Mouse (Mus musculus): ENCODE measurements around the gene Sgo2a. TPM values are rescaled to one million over a fixed set of nuclear protein-coding genes. Genes with fewer than 3 reads are reported as not detected.
"Not testable (repeated sequence)": the region's sequence is repeated elsewhere in the genome, so short reads cannot be mapped to it uniquely, and the experiment has no call there.

Gene Sgo2a
- total and polyA plus RNA-seq, 3 experiments: 1.1 to 4.2 (median 3.5) TPM

DNA sequence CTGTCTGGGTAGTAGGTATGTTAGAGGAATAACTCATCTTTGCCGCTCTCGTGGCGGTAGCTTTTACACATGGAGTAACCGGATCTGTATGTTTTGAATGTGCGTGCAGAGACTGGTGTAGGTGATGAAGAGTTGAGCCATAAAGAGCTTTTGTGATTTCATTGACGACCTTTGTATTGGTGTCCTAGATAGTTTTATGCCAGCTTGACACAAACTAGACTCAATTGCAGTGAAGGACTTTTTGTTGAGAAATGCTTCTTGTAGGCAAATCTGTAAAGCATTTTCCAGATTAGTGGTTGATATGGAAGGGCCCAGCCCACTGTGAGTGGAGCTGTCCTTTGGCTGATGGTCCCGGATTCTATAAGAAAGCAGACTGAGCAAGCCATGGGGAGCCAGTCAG is 23.1 kb downstream of the Sgo2a start, which contains the start of gene Kctd18:
Gene Kctd18 (minus strand): TSS at position 101 of the 400 bp plus-strand sequence.
- Histone ChIP-seq H3K9ac (ENCODE audit: low read depth, low read length) (no peak within 1 kb of the TSS), H3K27me3 (ENCODE audit: control insufficient read depth, insufficient read depth, low read length) (no peaks in the 10 kb centered on the region), H3K4me1 (ENCODE audit: control insufficient read depth, insufficient read depth, low read length) (no peaks in the 10 kb centered on the region), H3K79me2 (replicated peaks; ENCODE audit: control insufficient read depth, insufficient read depth, low read length) (no peaks in the 10 kb centered on the region), H3K27ac (no peak within 1 kb of the TSS), H3K36me3 (ENCODE audit: control insufficient read depth, insufficient read depth, low read length) (no peaks in the 10 kb centered on the region), H3K4me3 (no peak within 1 kb of the TSS)
- TF ChIP-seq EP300 (IDR thresholded peaks at IDR 0.05; ENCODE audit: insufficient read depth, low read depth, low read length): no peak
- no peak for TF ChIP-seq CTCF (IDR thresholded peaks at IDR 0.05)
- TF ChIP-seq POLR2A (IDR thresholded peaks at IDR 0.05; ENCODE audit: insufficient read depth, low read depth, low read length): no peak
- intact Hi-C loops (cut with DNase I): no loop called here
- DNase-seq: no peak
- 98% methylated on average over 7 of the region's 7 CpGs for WGBS

DNA sequence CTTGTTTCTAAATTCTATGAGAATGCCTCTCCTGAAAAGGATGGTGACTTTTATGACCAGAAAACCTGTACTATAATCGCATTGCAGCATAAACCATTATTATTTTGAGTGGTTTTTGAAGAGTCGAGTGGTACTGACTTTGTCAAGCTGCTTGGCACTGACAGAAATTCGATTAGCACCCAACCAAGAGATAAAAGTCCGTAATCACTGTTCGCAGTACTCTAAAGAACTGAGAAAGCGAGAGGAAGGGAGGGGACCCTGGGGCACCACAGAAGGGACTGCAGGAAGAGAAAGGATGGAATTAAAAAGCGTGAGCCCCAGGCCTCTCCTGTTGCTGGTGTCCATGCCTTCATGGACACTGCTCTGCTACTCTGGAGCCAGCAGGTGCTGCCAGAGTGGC is 31.9 kb downstream of the Sgo2a start:
- Histone ChIP-seq H3K79me2 (replicated peaks; ENCODE audit: control insufficient read depth, insufficient read depth, low read length) (no peaks in the 10 kb centered on the region), H3K9ac (ENCODE audit: low read depth, low read length) (no peak overlapping the region)

DNA sequence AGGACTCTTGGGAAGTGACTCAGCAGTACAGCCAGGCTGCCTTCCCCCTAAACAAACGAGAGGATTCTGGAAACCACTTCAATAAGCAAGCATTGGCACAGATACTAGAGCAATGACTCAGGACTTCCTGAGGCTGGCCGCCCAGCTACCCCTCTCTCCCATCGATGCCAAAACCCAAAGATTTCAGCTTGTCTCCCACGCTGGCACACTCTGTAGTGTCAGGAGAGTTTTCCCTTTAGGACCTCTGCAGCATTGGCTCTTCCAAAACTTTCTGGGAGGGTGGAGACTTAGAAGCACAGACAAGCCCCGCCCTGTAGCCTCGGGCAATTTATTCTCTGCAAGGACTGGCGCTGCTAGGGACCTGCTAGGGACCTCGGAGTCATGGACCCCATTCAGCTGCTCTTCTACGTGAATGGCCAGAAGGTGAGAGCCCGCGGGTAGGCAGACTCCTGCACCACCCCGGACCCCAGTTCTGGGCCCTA is 33.9 kb downstream of the Sgo2a start, which contains the start of gene Aox1:
Gene Aox1 (plus strand): TSS at position 296 of the 482 bp plus-strand sequence.
- H3K4me1 ChIP-seq (ENCODE audit: control insufficient read depth, insufficient read depth, low read length): peaks cover 4% of the 10 kb centered on the region
- H3K36me3 ChIP-seq (ENCODE audit: control insufficient read depth, insufficient read depth, low read length): no peaks in the 10 kb centered on the region
- WGBS: 1% methylated on average over 12 of the region's 12 CpGs
- intact Hi-C loops (cut with DNase I): loop anchor here (2.0 to 10.0 kb wide), 3 partner anchors 59 to 601 kb away; no protein-coding TSS in a partner anchor
- TF ChIP-seq EP300 (IDR thresholded peaks at IDR 0.05; ENCODE audit: insufficient read depth, low read depth, low read length) (peak; percentile 79), CTCF (IDR thresholded peaks at IDR 0.05) (no peak), POLR2A (IDR thresholded peaks at IDR 0.05; ENCODE audit: insufficient read depth, low read depth, low read length) (peak; percentile 89)
- H3K4me3 ChIP-seq: peak within 1 kb of the TSS; percentile 56
- no peaks in the 10 kb centered on the region for H3K27me3 ChIP-seq (ENCODE audit: control insufficient read depth, insufficient read depth, low read length)
- H3K9ac ChIP-seq (ENCODE audit: low read depth, low read length): peak within 1 kb of the TSS; percentile 55
- no peaks in the 10 kb centered on the region for H3K79me2 ChIP-seq (replicated peaks; ENCODE audit: control insufficient read depth, insufficient read depth, low read length)
- peak; percentile 79 to 86 for DNase-seq
- H3K27ac ChIP-seq: peak within 1 kb of the TSS; percentile 93

More for the DNA sequence above, 31.9 kb downstream of the Sgo2a start:
- no peak overlapping the region for H3K27ac ChIP-seq
- H3K4me3 ChIP-seq: no peak overlapping the region
- TF ChIP-seq EP300 (IDR thresholded peaks at IDR 0.05; ENCODE audit: insufficient read depth, low read depth, low read length) (no peak), POLR2A (IDR thresholded peaks at IDR 0.05; ENCODE audit: insufficient read depth, low read depth, low read length) (no peak), CTCF (IDR thresholded peaks at IDR 0.05) (no peak)
- WGBS: 42% methylated on average over 7 of the region's 7 CpGs
- H3K4me1 ChIP-seq (ENCODE audit: control insufficient read depth, insufficient read depth, low read length): peaks cover 4% of the 10 kb centered on the region
- intact Hi-C loops (cut with DNase I): no loop called here
- no peak for DNase-seq
- no peaks in the 10 kb centered on the region for H3K36me3 ChIP-seq (ENCODE audit: control insufficient read depth, insufficient read depth, low read length)
- no peaks in the 10 kb centered on the region for H3K27me3 ChIP-seq (ENCODE audit: control insufficient read depth, insufficient read depth, low read length)

DNA sequence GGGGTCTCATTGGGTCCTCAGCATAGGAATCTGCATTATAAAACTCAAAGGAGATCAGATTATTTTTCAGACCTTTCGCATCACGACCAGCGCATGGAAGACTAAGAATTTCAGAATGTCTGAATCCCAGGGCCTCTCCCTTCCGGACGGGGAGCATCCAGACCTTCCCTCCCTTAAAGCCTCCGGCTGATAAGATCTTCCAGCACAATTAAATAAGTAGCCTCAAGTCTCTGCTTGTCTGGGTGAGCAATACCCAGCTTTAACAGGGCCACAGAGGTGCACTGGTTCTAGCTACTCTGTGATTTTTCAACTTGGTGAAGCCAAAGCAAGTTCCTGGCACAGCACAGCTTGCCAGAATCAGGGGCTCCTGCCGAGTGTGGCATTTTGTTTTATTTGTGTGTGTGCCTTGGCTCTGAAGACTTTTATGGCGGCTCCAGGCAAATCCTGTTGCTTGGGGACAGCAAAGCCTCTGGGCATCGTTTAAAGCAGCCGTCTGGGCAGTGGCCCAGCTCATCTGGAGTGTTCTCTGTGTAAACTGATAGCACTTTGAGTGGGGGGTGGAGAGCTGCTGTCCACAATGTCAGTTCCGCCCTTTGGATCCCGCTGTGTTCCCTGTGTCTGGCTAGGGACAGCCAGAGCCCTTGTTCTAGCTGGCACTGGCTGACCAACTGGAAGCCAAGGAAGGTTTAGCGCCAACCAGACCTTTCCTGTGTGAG is 34.5 kb downstream of the Sgo2a start:
- Histone ChIP-seq H3K27ac (peak overlapping the region; percentile 93), H3K79me2 (replicated peaks; ENCODE audit: control insufficient read depth, insufficient read depth, low read length) (no peaks in the 10 kb centered on the region), H3K4me1 (ENCODE audit: control insufficient read depth, insufficient read depth, low read length) (peaks cover 4% of the 10 kb centered on the region), H3K36me3 (ENCODE audit: control insufficient read depth, insufficient read depth, low read length) (no peaks in the 10 kb centered on the region), H3K9ac (ENCODE audit: low read depth, low read length) (peak overlapping the region; percentile 55), H3K4me3 (peak overlapping the region; percentile 56), H3K27me3 (ENCODE audit: control insufficient read depth, insufficient read depth, low read length) (no peaks in the 10 kb centered on the region)
- intact Hi-C loops (cut with DNase I): loop anchor here (2.0 to 10.0 kb wide), 3 partner anchors 60 to 602 kb away; no protein-coding TSS in a partner anchor
- TF ChIP-seq CTCF (IDR thresholded peaks at IDR 0.05) (no peak), EP300 (IDR thresholded peaks at IDR 0.05; ENCODE audit: insufficient read depth, low read depth, low read length) (peak; percentile 94), POLR2A (IDR thresholded peaks at IDR 0.05; ENCODE audit: insufficient read depth, low read depth, low read length) (peak; percentile 59)
- DNase-seq: peak; percentile 81 to 90
- WGBS: 11% methylated on average over 13 of the region's 13 CpGs

DNA sequence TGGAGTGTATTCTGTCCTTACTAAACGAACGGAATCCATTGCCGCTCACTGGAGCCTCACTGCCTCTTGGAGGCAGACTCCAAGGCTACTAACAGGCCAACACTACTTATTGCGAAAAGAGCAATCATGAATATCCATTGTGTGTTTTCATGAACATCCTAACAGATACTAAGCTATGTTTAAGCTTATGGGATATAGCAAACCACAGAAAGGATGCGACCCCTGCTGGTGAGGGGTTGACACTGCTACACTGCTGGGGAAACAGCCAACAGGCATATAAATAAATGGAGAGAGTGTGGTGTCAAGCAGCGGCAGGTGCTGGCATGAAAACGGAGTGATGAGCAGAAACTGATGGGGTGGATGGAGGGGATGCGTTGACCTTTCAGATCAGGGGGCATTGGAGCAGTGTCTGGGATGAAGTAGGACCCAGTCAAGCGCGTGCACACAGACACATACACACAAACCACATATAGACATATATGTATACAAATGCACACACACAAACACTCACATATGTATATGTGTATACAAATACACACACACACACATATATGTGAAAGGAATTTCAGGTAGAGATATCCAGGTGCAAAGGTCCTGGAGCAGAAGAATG is 35.5 kb downstream of the Sgo2a start:
- TF ChIP-seq POLR2A (IDR thresholded peaks at IDR 0.05; ENCODE audit: insufficient read depth, low read depth, low read length) (no peak), CTCF (IDR thresholded peaks at IDR 0.05) (peak; percentile 83), EP300 (IDR thresholded peaks at IDR 0.05; ENCODE audit: insufficient read depth, low read depth, low read length) (0 out of 2 replicates have a peak, but pooled peaks have one; percentile 27)
- no peaks in the 10 kb centered on the region for H3K36me3 ChIP-seq (ENCODE audit: control insufficient read depth, insufficient read depth, low read length)
- peaks cover 4% of the 10 kb centered on the region for H3K4me1 ChIP-seq (ENCODE audit: control insufficient read depth, insufficient read depth, low read length)
- peak; percentile 51 to 65 for DNase-seq
- 56% methylated on average over 10 of the region's 10 CpGs for WGBS
- no peaks in the 10 kb centered on the region for H3K27me3 ChIP-seq (ENCODE audit: control insufficient read depth, insufficient read depth, low read length)
- intact Hi-C loops (cut with DNase I): loop anchor here (2.0 to 10.0 kb wide), 3 partner anchors 60 to 602 kb away; no protein-coding TSS in a partner anchor
- no peak overlapping the region for H3K9ac ChIP-seq (ENCODE audit: low read depth, low read length)
- no peaks in the 10 kb centered on the region for H3K79me2 ChIP-seq (replicated peaks; ENCODE audit: control insufficient read depth, insufficient read depth, low read length)
- H3K27ac ChIP-seq: peak overlapping the region; percentile 93
- H3K4me3 ChIP-seq: peak overlapping the region; percentile 4; the same call in 1 of the 2 replicates

DNA sequence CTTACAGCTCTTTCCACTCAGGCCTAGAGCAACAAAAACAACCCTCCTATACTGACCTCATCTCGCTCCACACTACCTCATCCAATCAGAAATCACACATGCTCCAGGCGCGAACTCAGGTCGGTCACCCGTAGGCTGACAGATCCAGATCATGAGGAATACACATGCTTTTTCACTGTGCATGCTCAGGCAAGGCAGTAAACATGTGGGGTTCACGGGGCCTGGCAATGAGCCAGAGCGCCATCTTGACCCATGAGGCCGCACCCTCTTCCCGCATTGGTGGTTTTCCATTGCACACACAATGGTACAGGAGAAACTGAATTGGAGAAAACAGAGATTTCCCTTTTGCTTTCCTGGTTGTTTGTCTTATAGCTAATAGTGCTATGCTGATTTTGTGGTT is 41.5 kb downstream of the Sgo2a start:
- intact Hi-C loops (cut with DNase I): loop anchor here (10.0 kb wide), 1 partner anchor 183 kb away; no protein-coding TSS in a partner anchor
- WGBS: 93% methylated on average over 9 of the region's 9 CpGs
- not testable (repeated sequence) for DNase-seq

More for the DNA sequence above, 41.5 kb downstream of the Sgo2a start:
- not testable (repeated sequence) for H3K36me3 ChIP-seq (ENCODE audit: control insufficient read depth, insufficient read depth, low read length); H3K27me3 ChIP-seq (ENCODE audit: control insufficient read depth, insufficient read depth, low read length); H3K9ac ChIP-seq (ENCODE audit: low read depth, low read length); H3K27ac ChIP-seq; H3K4me1 ChIP-seq (ENCODE audit: control insufficient read depth, insufficient read depth, low read length); H3K79me2 ChIP-seq (replicated peaks; ENCODE audit: control insufficient read depth, insufficient read depth, low read length); H3K4me3 ChIP-seq

Measured in heart, adult 2 months (tissue).